Comparison of ENCODE assay signal across 13 mouse cellular contexts in genomic region chr1:159256543-159256942, GRCm38 (mm10).
"Had no signal": no experiment of that assay in that cellular context is flagged by ENCODE, and none has a peak within 500 bp of the region (broad histone marks: within the 10 kb centered on the region; RNA-seq: fewer than 3 reads in every experiment).

No protein-coding gene starts in this region.

- DNase-seq: kidney, adult 2 months; kidney, postnatal 10 days; lung, embryonic 14.5 days; lung, postnatal 10 days; lung, postnatal 4 days; right cerebral cortex, adult 18-20 months; right cerebral cortex, postnatal 25 days; thymus, postnatal 4 days had no signal

- H3K9ac ChIP-seq: liver, embryonic 15.5 days; lung, embryonic 14.5 days had no signal

- H3K9me3 ChIP-seq: limb, embryonic 10.5 days; liver, embryonic 15.5 days; midbrain, embryonic 10.5 days had no signal

- ATAC-seq: midbrain, embryonic 16.5 days had no signal

- H3K4me3 ChIP-seq: limb, embryonic 10.5 days; liver, embryonic 15.5 days; midbrain, embryonic 10.5 days had no signal

- H3K27me3 ChIP-seq: liver, embryonic 15.5 days had no signal

- H3K4me2 ChIP-seq: liver, embryonic 11.5 days; liver, embryonic 15.5 days; lung, embryonic 14.5 days had no signal

- H3K4me1 ChIP-seq: limb, embryonic 10.5 days; liver, embryonic 15.5 days; midbrain, embryonic 10.5 days had no signal

- H3K27ac ChIP-seq: limb, embryonic 10.5 days; liver, embryonic 15.5 days; midbrain, embryonic 10.5 days had no signal
